Mouse (Mus musculus) neural tube, embryonic 15.5 days (tissue): Measurements from ENCODE around the gene Cfap46. TPM values are rescaled to one million over a fixed set of nuclear protein-coding genes. Genes with fewer than 3 reads are reported as not detected.

ENCODE experiments used
- ATAC-seq: fragments of 200-750 bp; cut with Nextera tagmentation; 2 replicates; pipeline ENCODE4 v1.8.0; 2017; ENCODE audit warnings: mild to moderate bottlenecking, moderate TSS enrichment, moderate library complexity; ENCODE audit not compliant: low FRiP score
- H3K27ac ChIP-seq: fragments of 300-500 bp; sonication (generic); replicated peaks from 2 replicates; pipeline ENCODE4 v1.5.1; 2015; ENCODE audit warnings: mild to moderate bottlenecking, inconsistent platforms
- H3K27me3 ChIP-seq: fragments of 300-500 bp; sonication (generic); replicated peaks from 2 replicates; pipeline ENCODE4 v1.6.1; 2015; ENCODE audit warnings: inconsistent platforms
- H3K36me3 ChIP-seq: fragments of 300-500 bp; sonication (generic); 2 replicates; pipeline ENCODE4 v1.6.1; 2015; ENCODE audit warnings: inconsistent platforms
- H3K4me1 ChIP-seq: fragments of 300-500 bp; sonication (generic); 2 replicates; pipeline ENCODE4 v1.6.1; 2015; ENCODE audit warnings: inconsistent platforms
- H3K4me2 ChIP-seq: fragments of 300-500 bp; sonication (generic); 2 replicates; pipeline ENCODE4 v1.6.1; 2015; ENCODE audit warnings: inconsistent platforms, mild to moderate bottlenecking, moderate library complexity
- H3K4me3 ChIP-seq: fragments of 300-500 bp; sonication (generic); replicated peaks from 2 replicates; pipeline ENCODE4 v1.5.1; 2015; ENCODE audit warnings: mild to moderate bottlenecking, inconsistent platforms
- H3K9ac ChIP-seq: fragments of 300-500 bp; sonication (generic); replicated peaks from 2 replicates; pipeline ENCODE4 v1.6.1; 2015; ENCODE audit warnings: mild to moderate bottlenecking, inconsistent platforms
- H3K9me3 ChIP-seq: fragments of 300-500 bp; sonication (generic); replicated peaks from 2 replicates; pipeline ENCODE4 v1.6.1; 2016; ENCODE audit warnings: inconsistent platforms
- WGBS: fragments of 180-500 bp; shearing (Covaris S2); methylation state at CpG from one replicate; pipeline ENCODE4 v1.1.7; 2015; ENCODE audit warnings: mixed read lengths; 5-methylcytosine and 5-hydroxymethylcytosine counted together
- polyA plus RNA-seq: library from polyadenylated mRNA; unstranded; fragments of >200 nt; fragmentation: Nextera tagmentation; extraction: Ambion mirVana; gene quantifications from 2 replicates; pipeline ENCODE4 v1.2.1, GENCODE M21; 2015

The Cfap46 gene
- polyA plus RNA-seq, 1 experiment from 2014 or later = 3.2 TPM

GRCm38 (mm10) chr7:139587919-139588318 lies 95.7 kb downstream of the Cfap46 start:
- Histone ChIP-seq H3K4me2 (no peak overlapping the region), H3K4me1 (peaks cover 19% of the 10 kb centered on the region), H3K36me3 (no peaks in the 10 kb centered on the region), H3K9ac (no peak overlapping the region), H3K27me3 (peaks cover 98% of the 10 kb centered on the region), H3K9me3 (no peaks in the 10 kb centered on the region), H3K4me3 (no peak overlapping the region), H3K27ac (no peak overlapping the region)
- 12% methylated on average over 7 of the region's 7 CpGs for WGBS
- no peak; the same call in 1 of the 2 replicates for ATAC-seq

- no peaks in the 10 kb centered on the region for H3K9me3 ChIP-seq
- no peaks in the 10 kb centered on the region for H3K36me3 ChIP-seq
- peaks cover 42% of the 10 kb centered on the region for H3K4me1 ChIP-seq
- 2% methylated on average over 29 of the region's 29 CpGs for WGBS
- peaks cover 99% of the 10 kb centered on the region for H3K27me3 ChIP-seq
- no peak overlapping the region for H3K4me3 ChIP-seq
- H3K27ac ChIP-seq = no peak overlapping the region
- no peak for ATAC-seq
- no peak overlapping the region for H3K4me2 ChIP-seq
- H3K9ac ChIP-seq = no peak overlapping the region
Measured at GRCm38 (mm10) chr7:139585183-139585821, 98.3 kb downstream of the Cfap46 start.

- no peak overlapping the region for H3K4me2 ChIP-seq
- peaks cover 99% of the 10 kb centered on the region for H3K27me3 ChIP-seq
- no peak overlapping the region for H3K27ac ChIP-seq
- WGBS = 1% methylated on average over 53 of the region's 53 CpGs
- no peaks in the 10 kb centered on the region for H3K36me3 ChIP-seq
- H3K4me3 ChIP-seq = 0 out of 2 replicates have a peak overlapping the region, but pooled peaks have one; percentile 2
- H3K9me3 ChIP-seq = no peaks in the 10 kb centered on the region
- H3K4me1 ChIP-seq = peaks cover 42% of the 10 kb centered on the region
- no peak overlapping the region for H3K9ac ChIP-seq
- no peak for ATAC-seq
Measured at GRCm38 (mm10) chr7:139584221-139585175, 99.1 kb downstream of the Cfap46 start.

- peak overlapping the region; percentile 54 for H3K4me2 ChIP-seq
- no peak overlapping the region for H3K27ac ChIP-seq
- H3K9me3 ChIP-seq = no peaks in the 10 kb centered on the region
- ATAC-seq = no peak
- H3K4me3 ChIP-seq = no peak overlapping the region; the same call in 1 of the 2 replicates
- peaks cover 99% of the 10 kb centered on the region for H3K27me3 ChIP-seq
- 8% methylated on average over 17 of the region's 17 CpGs for WGBS
- H3K36me3 ChIP-seq = no peaks in the 10 kb centered on the region; the same call in 1 of the 2 replicates
- no peak overlapping the region for H3K9ac ChIP-seq
- H3K4me1 ChIP-seq = peaks cover 42% of the 10 kb centered on the region
Measured at GRCm38 (mm10) chr7:139583094-139583737, 100.4 kb downstream of the Cfap46 start.

- Histone ChIP-seq H3K9ac (no peak within 1 kb of the TSS), H3K9me3 (no peaks in the 10 kb centered on the region), H3K4me1 (peaks cover 37% of the 10 kb centered on the region), H3K27me3 (peaks cover 99% of the 10 kb centered on the region), H3K4me3 (peak within 1 kb of the TSS; percentile 33), H3K27ac (no peak within 1 kb of the TSS), H3K36me3 (no peaks in the 10 kb centered on the region; the same call in 1 of the 2 replicates), H3K4me2 (peak within 1 kb of the TSS; percentile 54)
- no peak for ATAC-seq
- under 1% methylated on average over 55 of the region's 56 CpGs for WGBS
Measured at GRCm38 (mm10) chr7:139582595-139582994, 101.0 kb downstream of the Cfap46 start, which contains the start of gene Nkx6-2. Gene Nkx6-2, minus strand, starts transcription at chr7:139582797.

GRCm38 (mm10) chr7:139581801-139582571 lies 101.6 kb downstream of the Cfap46 start:
- no peak overlapping the region for H3K27ac ChIP-seq
- H3K27me3 ChIP-seq = peaks cover 99% of the 10 kb centered on the region
- H3K4me1 ChIP-seq = peaks cover 37% of the 10 kb centered on the region
- peak overlapping the region; percentile 54 for H3K4me2 ChIP-seq
- under 1% methylated on average over 81 of the region's 82 CpGs for WGBS
- H3K9me3 ChIP-seq = no peaks in the 10 kb centered on the region
- no peak for ATAC-seq
- H3K36me3 ChIP-seq = no peaks in the 10 kb centered on the region; the same call in 1 of the 2 replicates
- H3K9ac ChIP-seq = no peak overlapping the region
- peak overlapping the region; percentile 33 for H3K4me3 ChIP-seq

- peaks cover 99% of the 10 kb centered on the region for H3K27me3 ChIP-seq
- H3K4me3 ChIP-seq = peak overlapping the region; percentile 33
- H3K9ac ChIP-seq = no peak overlapping the region
- H3K9me3 ChIP-seq = no peaks in the 10 kb centered on the region
- peaks cover 37% of the 10 kb centered on the region for H3K4me1 ChIP-seq
- H3K36me3 ChIP-seq = no peaks in the 10 kb centered on the region; the same call in 1 of the 2 replicates
- ATAC-seq = no peak
- no peak overlapping the region for H3K27ac ChIP-seq
- WGBS = 2% methylated on average over 78 of the region's 78 CpGs
- peak overlapping the region; percentile 54 for H3K4me2 ChIP-seq
Measured at GRCm38 (mm10) chr7:139580851-139581775, 102.5 kb downstream of the Cfap46 start.

GRCm38 (mm10) chr7:139579261-139579905 lies 104.2 kb downstream of the Cfap46 start:
- no peak for ATAC-seq
- no peak overlapping the region for H3K4me2 ChIP-seq
- peaks cover 99% of the 10 kb centered on the region for H3K27me3 ChIP-seq
- WGBS = 52% methylated on average over 21 of the region's 21 CpGs
- H3K36me3 ChIP-seq = no peaks in the 10 kb centered on the region; the same call in 1 of the 2 replicates
- no peak overlapping the region for H3K27ac ChIP-seq
- no peaks in the 10 kb centered on the region for H3K9me3 ChIP-seq
- H3K4me1 ChIP-seq = peaks cover 28% of the 10 kb centered on the region
- no peak overlapping the region for H3K4me3 ChIP-seq
- H3K9ac ChIP-seq = no peak overlapping the region

- H3K4me1 ChIP-seq = peaks cover 6% of the 10 kb centered on the region
- H3K27ac ChIP-seq = no peak overlapping the region
- no peak overlapping the region for H3K4me2 ChIP-seq
- no peak overlapping the region for H3K9ac ChIP-seq
- peaks cover 93% of the 10 kb centered on the region for H3K27me3 ChIP-seq
- no peak overlapping the region for H3K4me3 ChIP-seq
- ATAC-seq = no peak
- H3K36me3 ChIP-seq = no peaks in the 10 kb centered on the region; the same call in 1 of the 2 replicates
- H3K9me3 ChIP-seq = no peaks in the 10 kb centered on the region
- WGBS = 69% methylated on average over 16 of the region's 16 CpGs
Measured at GRCm38 (mm10) chr7:139576064-139576686, 107.4 kb downstream of the Cfap46 start.
